Mouse (Mus musculus) ES-Bruce4 (cell line): ENCODE results near the gene Pnpla5.
"Not testable (repeated sequence)": the region's sequence is repeated elsewhere in the genome, so short reads cannot be mapped to it uniquely, and the experiment has no call there.

Source experiments
- CTCF ChIP-seq: IDR thresholded peaks from one replicate; pipeline ENCODE4 v1.8.1; 2011; ENCODE audit warnings: low read depth, low read length
- POLR2A ChIP-seq: IDR thresholded peaks from one replicate; pipeline ENCODE4 v1.8.1; 2011; ENCODE audit warnings: low read length; ENCODE audit not compliant: insufficient read depth

DNA sequence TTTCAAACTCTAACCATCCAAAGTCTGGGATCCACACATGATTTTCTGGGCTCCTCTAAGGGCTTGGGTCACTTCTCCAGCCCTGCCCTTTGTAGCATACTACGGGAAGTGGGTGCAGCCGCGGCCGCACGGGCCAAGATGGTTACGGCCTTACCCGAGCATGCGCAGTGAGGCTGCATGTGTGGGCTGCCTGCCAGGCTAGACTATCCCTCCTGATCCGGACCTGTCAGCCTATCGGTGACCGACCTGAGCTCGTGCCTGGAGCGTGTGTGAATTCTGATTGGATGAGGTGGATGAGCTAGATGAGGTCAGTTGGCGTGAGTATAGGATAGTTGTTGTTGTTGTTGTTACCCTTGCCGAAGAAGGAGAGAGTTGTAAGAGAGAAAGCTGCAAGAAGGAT lies 25.4 kb downstream of the Pnpla5 start:
- not testable (repeated sequence) for TF ChIP-seq CTCF, POLR2A
